Mouse (Mus musculus) intestine, postnatal 0 days (tissue): ENCODE results near the gene Smpd2. TPM values are rescaled to one million over a fixed set of nuclear protein-coding genes. Genes with fewer than 3 reads are reported as not detected.
A peak's percentile ranks its signal among the peaks of the same experiment; 100 is the strongest.

Experiments used
- ATAC-seq: fragments of 200-750 bp; cut with Nextera tagmentation; 2 replicates; pipeline ENCODE4 v1.8.0; 2017; ENCODE audit warnings: mild to moderate bottlenecking, moderate TSS enrichment, moderate library complexity
- H3K27ac ChIP-seq: fragments of 300-500 bp; sonication (generic); 2 replicates; pipeline ENCODE4 v1.5.1; 2014; ENCODE audit warnings: mild to moderate bottlenecking, low read depth, low read length, moderate library complexity
- H3K27me3 ChIP-seq: fragments of 300-500 bp; sonication (generic); replicated peaks from 2 replicates; pipeline ENCODE4 v1.6.1; 2014; ENCODE audit warnings: low read length, mixed read lengths; ENCODE audit not compliant: control insufficient read depth, insufficient read depth
- H3K36me3 ChIP-seq: fragments of 300-500 bp; sonication (generic); 2 replicates; pipeline ENCODE4 v1.6.1; 2014; ENCODE audit warnings: mild to moderate bottlenecking, moderate library complexity; ENCODE audit not compliant: control insufficient read depth, insufficient read depth
- H3K4me1 ChIP-seq: fragments of 300-500 bp; sonication (generic); replicated peaks from 2 replicates; pipeline ENCODE4 v1.6.1; 2014; ENCODE audit warnings: antibody characterized with exemption, low read length, mixed read lengths; ENCODE audit not compliant: control insufficient read depth, insufficient read depth
- H3K4me2 ChIP-seq: fragments of 300-500 bp; sonication (generic); replicated peaks from 2 replicates; pipeline ENCODE4 v1.6.1; 2014; ENCODE audit warnings: low read depth, mild to moderate bottlenecking, moderate library complexity
- H3K4me3 ChIP-seq: fragments of 300-500 bp; sonication (generic); 2 replicates; pipeline ENCODE4 v1.5.1; 2014; ENCODE audit warnings: low read depth, low read length
- H3K9ac ChIP-seq: fragments of 300-500 bp; sonication (generic); 2 replicates; pipeline ENCODE4 v1.6.1; 2014; ENCODE audit warnings: mild to moderate bottlenecking, low read depth, low read length
- H3K9me3 ChIP-seq: fragments of 300-500 bp; sonication (generic); 2 replicates; pipeline ENCODE4 v1.6.1; 2016; ENCODE audit warnings: mixed run types; ENCODE audit not compliant: control insufficient read depth
- CTCF ChIP-seq: sonication (generic); IDR thresholded peaks from 2 replicates; pipeline ENCODE4 v1.5.1; 2016; ENCODE audit warnings: low read depth, mild to moderate bottlenecking, control low read depth, antibody characterized with exemption, moderate library complexity
- WGBS: fragments of 180-500 bp; shearing (Covaris S2); extraction: QIAGEN DNeasy Blood & Tissue Kit; methylation state at CpG from one replicate; pipeline ENCODE4 v1.1.7; 2014; 5-methylcytosine and 5-hydroxymethylcytosine counted together
- polyA plus RNA-seq: library from polyadenylated mRNA; unstranded; fragments of >200 nt; fragmentation: Nextera tagmentation; extraction: Ambion mirVana; gene quantifications from 2 replicates; pipeline ENCODE4 v1.2.1, GENCODE M21; 2015

The Smpd2 gene
- polyA plus RNA-seq, 1 experiment from 2014 or later = 65.1 TPM

- no peaks in the 10 kb centered on the region for H3K4me1 ChIP-seq
- peaks cover 63% of the 10 kb centered on the region for H3K36me3 ChIP-seq
- no peak overlapping the region for H3K4me2 ChIP-seq
- H3K27me3 ChIP-seq = no peaks in the 10 kb centered on the region
- no peak for ATAC-seq
- TF ChIP-seq CTCF = no peak
- H3K27ac ChIP-seq = no peak overlapping the region
- whole genome bisulfite sequencing = 91% methylated on average over 7 of the region's 7 CpGs
- no peak overlapping the region for H3K9ac ChIP-seq
- H3K9me3 ChIP-seq = no peaks in the 10 kb centered on the region
- no peak overlapping the region for H3K4me3 ChIP-seq
Measured at GRCm38 (mm10) chr10:41482446-41482845, 7.7 kb downstream of the Smpd2 start.

GRCm38 (mm10) chr10:41480938-41481880 is 9.0 kb downstream of the Smpd2 start:
- H3K4me1 ChIP-seq = no peaks in the 10 kb centered on the region

GRCm38 (mm10) chr10:41479961-41480360 is 10.2 kb downstream of the Smpd2 start:
- no peak for ATAC-seq
- H3K4me3 ChIP-seq = no peak overlapping the region
- no peak for TF ChIP-seq CTCF

More at GRCm38 (mm10) chr10:41480938-41481880, 9.0 kb downstream of the Smpd2 start:
- Histone ChIP-seq H3K27me3 (no peaks in the 10 kb centered on the region), H3K4me3 (no peak overlapping the region), H3K9ac (no peak overlapping the region), H3K36me3 (peaks cover 51% of the 10 kb centered on the region), H3K9me3 (no peaks in the 10 kb centered on the region), H3K27ac (no peak overlapping the region), H3K4me2 (no peak overlapping the region)
- no peak for ATAC-seq
- 65% methylated on average over 33 of the region's 33 CpGs for WGBS
- no peak for TF ChIP-seq CTCF

GRCm38 (mm10) chr10:41477278-41478181 is 12.6 kb downstream of the Smpd2 start:
- Histone ChIP-seq H3K4me2 (peak overlapping the region; percentile 90), H3K27me3 (no peaks in the 10 kb centered on the region), H3K4me3 (peak overlapping the region; percentile 56), H3K9me3 (no peaks in the 10 kb centered on the region), H3K36me3 (peaks cover 27% of the 10 kb centered on the region), H3K27ac (peak overlapping the region; percentile 78), H3K4me1 (0 out of 2 replicates have a peak, but pooled peaks cover 7% of the 10 kb centered on the region), H3K9ac (peak overlapping the region; percentile 59)
- ATAC-seq = peak; percentile 61
- WGBS = 6% methylated on average over 20 of the region's 20 CpGs
- no peak; the same call in 1 of the 2 replicates for TF ChIP-seq CTCF

More at GRCm38 (mm10) chr10:41479961-41480360, 10.2 kb downstream of the Smpd2 start:
- WGBS = 82% methylated on average over 3 of the region's 3 CpGs
- H3K9me3 ChIP-seq = no peaks in the 10 kb centered on the region
- H3K27ac ChIP-seq = no peak overlapping the region
- H3K36me3 ChIP-seq = peaks cover 40% of the 10 kb centered on the region
- no peak overlapping the region for H3K4me2 ChIP-seq
- no peaks in the 10 kb centered on the region for H3K27me3 ChIP-seq
- H3K4me1 ChIP-seq = 0 out of 2 replicates have a peak, but pooled peaks cover 4% of the 10 kb centered on the region
- H3K9ac ChIP-seq = no peak overlapping the region

- Histone ChIP-seq H3K36me3 (peaks cover 21% of the 10 kb centered on the region), H3K27ac (peak overlapping the region; percentile 78), H3K27me3 (no peaks in the 10 kb centered on the region), H3K9me3 (no peaks in the 10 kb centered on the region), H3K4me2 (peak overlapping the region; percentile 90), H3K9ac (peak overlapping the region; percentile 59), H3K4me1 (0 out of 2 replicates have a peak, but pooled peaks cover 7% of the 10 kb centered on the region), H3K4me3 (peak overlapping the region; percentile 56)
- WGBS = 5% methylated on average over 9 of the region's 9 CpGs
- no peak for ATAC-seq
- no peak for TF ChIP-seq CTCF
Measured at GRCm38 (mm10) chr10:41477018-41477277, 13.2 kb downstream of the Smpd2 start.
